Mouse (Mus musculus) forebrain, embryonic 16.5 days (tissue): ENCODE measurements around the gene Sec22a. TPM values are rescaled to one million over a fixed set of nuclear protein-coding genes. Genes with fewer than 3 reads are reported as not detected.

ENCODE experiments used
- ATAC-seq: fragments of 200-750 bp; cut with Nextera tagmentation; 2 replicates; pipeline ENCODE4 v1.8.0; 2017; ENCODE audit warnings: mild to moderate bottlenecking, moderate library complexity
- H3K27ac ChIP-seq: fragments of 300-500 bp; sonication (generic); 2 replicates; pipeline ENCODE4 v1.5.1; 2014; ENCODE audit warnings: low read length, control low read depth
- H3K27me3 ChIP-seq: fragments of 300-500 bp; sonication (generic); replicated peaks from 2 replicates; pipeline ENCODE4 v1.6.1; 2014; ENCODE audit warnings: low read length; ENCODE audit not compliant: control insufficient read depth, insufficient read depth
- H3K36me3 ChIP-seq: fragments of 300-500 bp; sonication (generic); 2 replicates; pipeline ENCODE4 v1.6.1; 2014; ENCODE audit not compliant: control insufficient read depth, insufficient read depth
- H3K4me1 ChIP-seq: fragments of 300-500 bp; sonication (generic); replicated peaks from 2 replicates; pipeline ENCODE4 v1.6.1; 2014; ENCODE audit warnings: low read length; ENCODE audit not compliant: control insufficient read depth, insufficient read depth
- H3K4me2 ChIP-seq: fragments of 300-500 bp; sonication (generic); 2 replicates; pipeline ENCODE4 v1.6.1; 2014; ENCODE audit warnings: mild to moderate bottlenecking, low read length, control low read depth
- H3K4me3 ChIP-seq: fragments of 300-500 bp; sonication (generic); replicated peaks from 2 replicates; pipeline ENCODE4 v1.5.1; 2014; ENCODE audit warnings: mild to moderate bottlenecking, low read length, control low read depth
- H3K9ac ChIP-seq: fragments of 300-500 bp; sonication (generic); replicated peaks from 2 replicates; pipeline ENCODE4 v1.6.1; 2014; ENCODE audit warnings: low read depth, low read length, control low read depth
- H3K9me3 ChIP-seq: fragments of 300-500 bp; sonication (generic); 2 replicates; pipeline ENCODE4 v1.6.1; 2016; ENCODE audit warnings: low read length; ENCODE audit not compliant: control insufficient read depth
- WGBS: fragments of 180-500 bp; shearing (Covaris S2); extraction: QIAGEN DNeasy Blood & Tissue Kit; methylation state at CpG from one replicate; pipeline ENCODE4 v1.1.7; 2014; 5-methylcytosine and 5-hydroxymethylcytosine counted together
- polyA plus RNA-seq: library from polyadenylated mRNA; unstranded; fragments of >200 nt; fragmentation: Nextera tagmentation; extraction: Ambion mirVana; gene quantifications from 2 replicates; pipeline ENCODE4 v1.2.1, GENCODE M21; 2015

Sec22a gene
- 41.8 and 44.2 TPM in 2 replicates for polyA plus RNA-seq

DNA sequence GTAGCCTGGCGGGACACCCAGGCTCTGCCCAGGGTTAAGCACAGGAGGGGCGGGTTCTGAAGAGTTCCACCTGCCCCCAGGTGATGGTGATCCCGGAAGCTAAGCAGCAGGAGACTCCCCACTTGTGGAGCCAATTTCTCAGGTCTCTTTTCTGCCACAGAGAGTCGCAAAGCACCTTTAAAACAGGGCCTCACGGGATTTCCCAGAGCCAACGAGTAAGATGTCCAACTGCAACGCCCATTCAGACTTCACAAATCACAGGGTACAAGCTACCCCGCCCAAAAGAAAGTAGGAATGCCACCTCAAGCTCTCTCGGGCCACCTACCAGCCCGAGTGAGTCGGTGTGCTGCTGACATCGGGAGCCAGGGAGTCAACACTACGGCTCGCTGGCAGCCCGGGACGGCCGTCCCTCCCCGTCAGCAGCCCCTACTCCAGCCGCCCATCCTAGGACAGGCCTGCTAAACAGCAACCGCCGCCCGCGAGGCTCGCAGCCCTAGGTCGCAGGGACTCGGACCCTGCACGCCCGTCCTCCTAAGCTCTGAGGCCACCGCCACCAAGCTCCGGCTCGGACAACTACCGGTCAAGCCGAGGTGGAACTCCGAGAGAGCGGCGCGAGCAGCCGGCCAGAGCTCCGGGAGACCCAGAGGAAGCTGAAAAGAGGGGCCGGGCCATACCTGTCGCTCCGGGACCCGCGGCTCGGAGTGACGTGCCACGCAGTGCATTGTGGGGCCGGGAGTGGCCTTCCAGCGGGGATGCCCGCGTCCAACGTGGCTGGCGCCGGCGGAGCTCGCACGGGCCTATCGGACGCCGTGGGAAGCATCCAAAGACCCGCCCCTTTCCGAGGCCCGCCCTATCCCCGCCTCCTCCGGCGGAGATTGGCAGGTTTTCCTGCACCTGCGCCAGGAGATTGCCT is at the start of gene Sec22a:
Gene Sec22a, minus strand, starts transcription at position 769 of the 913 bp plus-strand sequence.
- Histone ChIP-seq H3K27ac (peak within 1 kb of the TSS; percentile 86), H3K4me1 (peaks cover 8% of the 10 kb centered on the region), H3K27me3 (no peaks in the 10 kb centered on the region), H3K9ac (peak within 1 kb of the TSS; percentile 95), H3K4me3 (peak within 1 kb of the TSS; percentile 96), H3K4me2 (peak within 1 kb of the TSS; percentile 97), H3K9me3 (no peaks in the 10 kb centered on the region), H3K36me3 (no peaks in the 10 kb centered on the region)
- ATAC-seq: peak; percentile 100
- under 1% methylated on average over 67 of the region's 67 CpGs for WGBS

GRCm38 (mm10) chr16:35406706-35407105 is 43.0 kb upstream of the Sec22a start:
- no peak overlapping the region for H3K9ac ChIP-seq
- no peak for ATAC-seq
- 82% methylated on average over 4 of the region's 4 CpGs for WGBS
- no peaks in the 10 kb centered on the region for H3K4me1 ChIP-seq
- no peak overlapping the region for H3K4me3 ChIP-seq
- H3K36me3 ChIP-seq: no peaks in the 10 kb centered on the region
- H3K27ac ChIP-seq: no peak overlapping the region
- no peaks in the 10 kb centered on the region for H3K9me3 ChIP-seq
- no peaks in the 10 kb centered on the region for H3K27me3 ChIP-seq
- no peak overlapping the region for H3K4me2 ChIP-seq

GRCm38 (mm10) chr16:35406166-35406565 is 42.4 kb upstream of the Sec22a start:
- no peaks in the 10 kb centered on the region for H3K9me3 ChIP-seq
- H3K36me3 ChIP-seq: no peaks in the 10 kb centered on the region
- H3K27ac ChIP-seq: no peak overlapping the region
- no peak for ATAC-seq
- H3K9ac ChIP-seq: no peak overlapping the region
- no peak overlapping the region for H3K4me2 ChIP-seq
- no peak overlapping the region for H3K4me3 ChIP-seq
- H3K4me1 ChIP-seq: no peaks in the 10 kb centered on the region
- H3K27me3 ChIP-seq: no peaks in the 10 kb centered on the region
- WGBS: 73% methylated on average over 4 of the region's 4 CpGs

- H3K4me2 ChIP-seq: no peak overlapping the region
- ATAC-seq: no peak
- no peaks in the 10 kb centered on the region for H3K9me3 ChIP-seq
- H3K36me3 ChIP-seq: no peaks in the 10 kb centered on the region
- H3K27me3 ChIP-seq: no peaks in the 10 kb centered on the region
- no peak overlapping the region for H3K27ac ChIP-seq
- no peak overlapping the region for H3K4me3 ChIP-seq
- 85% methylated on average over 14 of the region's 14 CpGs for WGBS
- no peaks in the 10 kb centered on the region for H3K4me1 ChIP-seq
- no peak overlapping the region for H3K9ac ChIP-seq
Measured at GRCm38 (mm10) chr16:35405348-35406080, 41.8 kb upstream of the Sec22a start.

DNA sequence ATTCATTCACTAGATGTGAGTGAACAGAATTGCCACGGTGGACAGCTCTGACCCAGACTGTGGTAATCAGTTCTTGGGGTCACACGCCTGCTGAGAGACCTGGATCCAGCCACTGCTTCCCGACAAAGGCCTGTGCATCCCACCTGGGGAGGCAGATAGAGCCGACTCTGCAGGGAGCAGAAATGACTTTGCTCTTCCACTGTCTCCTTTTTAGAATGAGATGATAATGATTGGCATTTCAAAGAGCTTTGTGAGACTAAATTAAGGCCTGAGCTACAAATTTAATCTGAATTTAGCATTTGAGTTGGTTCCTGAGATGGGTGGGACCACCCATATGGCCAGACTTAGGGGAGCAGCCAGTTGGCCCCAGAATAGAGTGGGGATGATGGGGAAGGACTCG is 41.1 kb upstream of the Sec22a start:
- no peak overlapping the region for H3K4me2 ChIP-seq
- no peak for ATAC-seq
- H3K4me3 ChIP-seq: no peak overlapping the region
- H3K36me3 ChIP-seq: no peaks in the 10 kb centered on the region
- no peak overlapping the region for H3K9ac ChIP-seq
- 49% methylated on average over 5 of the region's 5 CpGs for WGBS
- no peaks in the 10 kb centered on the region for H3K9me3 ChIP-seq
- no peak overlapping the region for H3K27ac ChIP-seq
- H3K27me3 ChIP-seq: no peaks in the 10 kb centered on the region
- no peaks in the 10 kb centered on the region for H3K4me1 ChIP-seq

DNA sequence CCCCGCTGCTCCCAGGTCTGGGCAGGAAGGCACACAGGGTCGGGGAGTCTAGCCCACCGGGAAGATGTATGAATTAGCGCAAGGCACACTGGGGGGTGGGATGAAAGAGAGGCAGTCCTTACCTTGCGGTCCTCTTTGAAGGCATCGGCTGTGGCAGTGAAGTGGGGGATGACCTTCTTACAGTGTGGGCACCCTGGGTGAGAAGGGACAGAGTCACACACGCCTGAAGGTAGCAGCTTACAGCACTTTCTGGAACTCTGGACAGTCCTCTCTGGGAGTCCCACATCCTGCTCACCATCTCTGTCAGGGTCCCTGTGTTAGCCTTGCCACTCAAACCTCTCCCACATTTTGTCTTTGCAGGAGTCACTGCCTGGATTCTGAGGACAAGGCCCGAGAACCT is 40.2 kb upstream of the Sec22a start:
- ATAC-seq: no peak
- 92% methylated on average over 8 of the region's 8 CpGs for WGBS
- H3K4me1 ChIP-seq: no peaks in the 10 kb centered on the region
- H3K9ac ChIP-seq: no peak overlapping the region
- no peak overlapping the region for H3K4me2 ChIP-seq
- H3K4me3 ChIP-seq: no peak overlapping the region
- H3K27me3 ChIP-seq: no peaks in the 10 kb centered on the region
- H3K9me3 ChIP-seq: no peaks in the 10 kb centered on the region
- H3K27ac ChIP-seq: no peak overlapping the region
- no peaks in the 10 kb centered on the region for H3K36me3 ChIP-seq

- H3K9me3 ChIP-seq: no peaks in the 10 kb centered on the region
- H3K36me3 ChIP-seq: no peaks in the 10 kb centered on the region
- H3K27ac ChIP-seq: no peak overlapping the region
- 75% methylated on average over 9 of the region's 9 CpGs for WGBS
- ATAC-seq: no peak
- H3K9ac ChIP-seq: no peak overlapping the region
- H3K4me1 ChIP-seq: no peaks in the 10 kb centered on the region
- no peaks in the 10 kb centered on the region for H3K27me3 ChIP-seq
- no peak overlapping the region for H3K4me2 ChIP-seq
- H3K4me3 ChIP-seq: no peak overlapping the region
Measured at GRCm38 (mm10) chr16:35403356-35403755, 39.6 kb upstream of the Sec22a start.

DNA sequence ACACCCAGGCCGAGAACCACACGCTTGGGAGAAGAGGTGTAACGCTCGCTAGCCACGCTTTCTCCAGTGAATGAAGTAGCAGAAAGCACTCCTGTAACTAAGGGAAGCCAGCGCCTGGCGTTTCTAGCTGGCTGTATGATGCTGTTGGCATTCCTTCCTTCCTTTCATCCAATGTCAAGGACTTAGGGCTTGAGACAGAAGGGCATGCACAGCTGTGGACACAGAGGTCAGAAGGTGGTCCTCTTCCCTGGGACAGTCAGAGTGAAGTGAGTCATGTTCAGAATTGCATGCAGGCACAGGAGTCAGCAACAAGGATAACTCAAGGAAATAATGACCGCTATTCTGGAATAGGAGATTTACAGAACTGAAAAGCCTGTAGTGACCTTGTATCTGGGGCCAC is 29.1 kb upstream of the Sec22a start:
- no peak for ATAC-seq
- H3K9ac ChIP-seq: no peak overlapping the region
- no peak overlapping the region for H3K27ac ChIP-seq
- 81% methylated on average over 8 of the region's 8 CpGs for WGBS
- H3K4me2 ChIP-seq: no peak overlapping the region
- H3K9me3 ChIP-seq: no peaks in the 10 kb centered on the region
- H3K36me3 ChIP-seq: no peaks in the 10 kb centered on the region; the same call in 1 of the 2 replicates
- no peak overlapping the region for H3K4me3 ChIP-seq
- no peaks in the 10 kb centered on the region for H3K4me1 ChIP-seq
- no peaks in the 10 kb centered on the region for H3K27me3 ChIP-seq

DNA sequence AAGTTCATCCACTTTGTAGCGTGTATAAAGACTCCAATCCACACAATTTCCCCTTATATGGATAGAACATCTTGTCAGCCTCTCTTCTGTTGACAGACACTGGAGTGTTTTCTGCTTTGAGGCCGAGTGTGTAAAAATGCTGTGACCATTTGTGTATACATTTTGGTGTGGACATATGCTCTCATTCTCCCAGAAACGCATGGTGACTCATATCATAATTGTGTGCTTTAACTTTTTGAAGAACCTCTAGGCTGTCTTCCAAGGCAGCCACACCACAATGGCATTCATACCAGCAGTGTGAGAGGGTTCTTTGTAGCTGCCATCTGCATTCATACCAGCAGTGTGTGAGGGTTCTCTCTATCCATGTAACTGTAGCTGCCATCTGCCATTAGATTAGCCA is 21.9 kb upstream of the Sec22a start:
- no peaks in the 10 kb centered on the region for H3K4me1 ChIP-seq
- H3K4me3 ChIP-seq: no peak overlapping the region
- WGBS: 76% methylated on average over 3 of the region's 3 CpGs
- H3K36me3 ChIP-seq: no peaks in the 10 kb centered on the region
- no peaks in the 10 kb centered on the region for H3K9me3 ChIP-seq
- no peak overlapping the region for H3K27ac ChIP-seq
- H3K4me2 ChIP-seq: no peak overlapping the region
- H3K27me3 ChIP-seq: no peaks in the 10 kb centered on the region
- no peak for ATAC-seq
- no peak overlapping the region for H3K9ac ChIP-seq
